Mouse (Mus musculus): ENCODE data around the gene Col10a1.
A peak's percentile ranks its signal among the peaks of the same experiment; 100 is the strongest.
"Not testable (repeated sequence)": the region's sequence is repeated elsewhere in the genome, so short reads cannot be mapped to it uniquely, and the experiment has no call there.

The Col10a1 gene

DNA sequence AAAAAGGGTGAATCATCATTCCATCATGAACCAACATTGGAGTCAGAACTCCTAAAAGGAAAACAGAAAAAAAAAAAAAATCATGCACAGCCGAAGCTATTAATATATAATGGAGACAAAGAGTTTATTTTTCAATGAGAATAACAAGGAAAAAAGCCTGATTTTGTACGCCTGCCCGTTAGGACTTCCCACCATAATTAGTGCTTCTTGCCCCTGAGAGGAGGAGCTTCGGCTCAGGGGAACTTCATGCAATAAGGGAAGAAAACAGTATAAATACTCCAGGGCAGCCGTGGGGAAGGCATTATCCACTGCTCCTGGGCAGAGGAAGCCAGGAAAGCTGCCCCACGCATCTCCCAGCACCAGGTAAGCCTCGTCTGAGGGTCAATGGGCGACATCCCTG is at the start of gene Col10a1:
Gene Col10a1 (plus strand): TSS at position 301 of the 400 bp plus-strand sequence.
- no peak for DNase-seq

DNA sequence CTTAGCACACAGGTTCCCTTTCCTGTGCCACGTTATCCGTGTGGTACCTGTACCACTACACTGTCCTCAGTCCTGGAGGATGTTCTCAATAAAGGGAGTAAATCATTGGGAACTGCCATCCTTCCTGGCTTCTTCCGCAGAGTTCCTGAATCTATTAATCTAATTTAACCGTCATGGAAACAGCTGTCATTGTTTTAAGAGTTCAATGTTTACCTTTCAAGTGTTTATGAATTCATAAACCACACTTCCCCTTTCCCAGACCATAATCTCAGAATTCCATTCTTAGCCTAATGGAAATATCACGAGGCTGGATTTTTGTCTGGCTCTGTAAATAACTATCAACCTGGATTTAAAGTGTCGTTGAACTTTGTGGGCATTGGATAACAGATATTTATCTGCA is 48.8 kb upstream of the Col10a1 start:
- no peak for DNase-seq

GRCm38 (mm10) chr10:34341886-34342285 is 47.9 kb upstream of the Col10a1 start:
- no peak for DNase-seq

- no peak for DNase-seq
Measured at GRCm38 (mm10) chr10:34352166-34352565, 37.6 kb upstream of the Col10a1 start.

DNA sequence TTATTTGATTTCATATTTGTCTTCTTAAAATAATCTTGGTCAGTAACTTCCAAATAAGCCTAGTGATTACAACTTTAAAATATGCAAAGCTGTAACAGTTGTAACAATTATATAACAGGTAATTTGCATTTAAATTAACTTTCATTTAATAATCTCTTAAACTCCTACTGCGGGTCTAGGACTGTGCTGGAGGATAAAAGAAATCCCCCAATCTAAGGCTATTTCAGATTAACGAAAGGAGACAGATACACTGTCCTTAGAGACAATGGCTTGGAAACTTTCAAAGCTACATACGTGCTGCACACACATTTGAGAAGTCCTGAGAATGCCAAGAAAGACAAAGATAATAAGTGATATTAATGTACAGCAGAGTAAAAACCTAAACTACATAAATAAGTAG is 31.5 kb upstream of the Col10a1 start:
- no peak for DNase-seq

GRCm38 (mm10) chr10:34363756-34364155 is 26.0 kb upstream of the Col10a1 start:
- DNase-seq = no peak

DNA sequence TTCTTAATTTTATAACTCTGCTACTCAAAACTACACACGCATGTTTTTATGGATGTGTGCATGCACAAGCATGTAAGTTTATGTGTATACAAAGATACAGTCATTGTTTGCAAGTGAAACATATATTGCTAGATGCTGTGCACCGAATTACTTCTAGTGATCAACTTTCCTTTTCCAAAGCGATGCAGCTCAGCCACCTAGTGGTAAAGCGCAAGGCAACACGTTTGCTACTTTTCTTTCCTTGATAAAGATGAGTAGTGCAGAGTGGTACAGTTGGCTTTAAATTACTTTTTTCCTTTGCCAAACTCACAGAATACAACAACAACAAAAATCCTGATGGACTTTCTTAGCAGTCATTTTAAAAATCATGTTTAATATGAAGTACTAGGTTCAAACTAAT is 21.6 kb upstream of the Col10a1 start:
- DNase-seq = peak; percentile 25

- DNase-seq = no peak
Measured at GRCm38 (mm10) chr10:34373332-34373731, 16.4 kb upstream of the Col10a1 start.

GRCm38 (mm10) chr10:34385636-34386035 is 4.1 kb upstream of the Col10a1 start:
- no peak for DNase-seq

DNA sequence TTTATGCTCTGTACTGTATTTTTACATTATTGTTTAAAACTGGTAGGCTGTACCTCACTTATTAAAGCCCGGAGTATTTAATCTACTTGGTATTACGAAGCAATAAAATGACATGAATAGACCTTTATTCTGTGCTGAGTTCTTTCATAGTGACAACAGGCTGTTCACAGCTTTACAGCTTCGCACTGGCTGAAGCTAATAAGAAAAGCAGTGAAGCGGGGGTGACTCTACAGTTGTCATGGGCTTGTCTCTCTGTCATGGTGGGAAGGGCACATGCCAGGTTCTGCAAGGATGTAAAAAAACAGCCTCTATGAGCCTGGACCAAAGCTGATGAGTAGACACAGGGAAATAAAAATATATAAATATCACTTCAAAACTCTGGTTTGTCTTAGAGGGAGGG is 7.2 kb downstream of the Col10a1 start:
- no peak for DNase-seq

- DNase-seq = no peak
Measured at GRCm38 (mm10) chr10:34399267-34399666, 9.5 kb downstream of the Col10a1 start.

GRCm38 (mm10) chr10:34418204-34418756 is 28.5 kb downstream of the Col10a1 start, which contains the start of gene Nt5dc1:
Nt5dc1 (minus strand) TSS chr10:34418552.
- DNase-seq = peak; percentile 98

GRCm38 (mm10) chr10:34418794-34419193 is 29.0 kb downstream of the Col10a1 start:
- DNase-seq = not testable (repeated sequence)

DNA sequence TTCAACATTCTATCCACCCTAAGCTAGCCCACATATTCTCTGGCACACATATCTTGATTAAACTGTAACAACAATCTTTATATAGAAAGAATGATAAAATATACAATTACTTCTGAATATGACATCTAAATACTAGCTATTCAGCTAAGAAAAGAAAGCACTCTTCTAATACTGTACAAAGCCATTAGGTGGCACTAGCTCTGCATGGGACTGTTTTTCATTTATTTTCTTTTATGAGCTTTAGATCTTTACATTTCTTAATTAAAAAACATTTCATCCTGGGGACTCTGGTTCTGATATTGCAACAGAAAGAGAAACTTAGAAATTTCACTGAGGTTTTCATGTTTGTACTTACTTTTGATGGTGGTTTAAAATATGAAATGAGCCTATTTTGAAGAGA is 42.0 kb downstream of the Col10a1 start:
- no peak for DNase-seq

DNA sequence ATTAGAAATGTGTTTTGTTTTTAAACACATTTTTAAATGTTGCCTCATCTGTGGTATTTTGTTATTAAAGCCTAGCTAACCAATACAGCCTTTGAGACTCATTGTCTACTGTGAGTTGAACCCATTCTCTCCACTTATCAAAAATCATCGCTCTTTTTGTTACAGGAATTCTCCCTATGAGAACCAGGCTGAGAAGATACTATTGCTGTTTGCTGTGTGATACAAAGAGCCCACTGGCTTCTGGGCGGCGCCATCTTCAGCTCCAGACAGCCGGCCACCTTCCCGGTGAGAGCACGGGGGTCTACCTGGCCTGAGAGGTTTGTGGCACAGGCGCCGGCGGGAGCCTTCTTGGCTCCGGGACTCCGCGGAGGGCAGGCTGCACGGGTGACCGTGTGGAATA is 44.4 kb downstream of the Col10a1 start:
- not testable (repeated sequence) for DNase-seq
